Mouse (Mus musculus) hindbrain, embryonic 13.5 days (tissue): ENCODE measurements around the gene Exoc3l4. TPM values are rescaled to one million over a fixed set of nuclear protein-coding genes. Genes with fewer than 3 reads are reported as not detected.

Source experiments
- ATAC-seq: fragments of 200-750 bp; cut with Nextera tagmentation; 2 replicates; pipeline ENCODE4 v1.8.0; 2017; ENCODE audit warnings: moderate TSS enrichment; ENCODE audit not compliant: low FRiP score
- H3K27ac ChIP-seq: fragments of 300-500 bp; sonication (generic); 2 replicates; pipeline ENCODE4 v1.5.1; 2015; ENCODE audit warnings: inconsistent platforms, mild to moderate bottlenecking, moderate library complexity
- H3K27me3 ChIP-seq: fragments of 300-500 bp; sonication (generic); 2 replicates; pipeline ENCODE4 v1.6.1; 2015; ENCODE audit warnings: mild to moderate bottlenecking, inconsistent platforms
- H3K36me3 ChIP-seq: fragments of 300-500 bp; sonication (generic); 2 replicates; pipeline ENCODE4 v1.6.1; 2015; ENCODE audit warnings: mild to moderate bottlenecking, inconsistent platforms
- H3K4me1 ChIP-seq: fragments of 300-500 bp; sonication (generic); replicated peaks from 2 replicates; pipeline ENCODE4 v1.6.1; 2015; ENCODE audit warnings: inconsistent platforms
- H3K4me2 ChIP-seq: fragments of 300-500 bp; sonication (generic); 2 replicates; pipeline ENCODE4 v1.6.1; 2015; ENCODE audit warnings: inconsistent platforms, mild to moderate bottlenecking, moderate library complexity
- H3K4me3 ChIP-seq: fragments of 300-500 bp; sonication (generic); 2 replicates; pipeline ENCODE4 v1.5.1; 2015; ENCODE audit warnings: mild to moderate bottlenecking, inconsistent platforms
- H3K9ac ChIP-seq: fragments of 300-500 bp; sonication (generic); 2 replicates; pipeline ENCODE4 v1.6.1; 2015; ENCODE audit warnings: mild to moderate bottlenecking, inconsistent platforms
- H3K9me3 ChIP-seq: fragments of 300-500 bp; sonication (generic); 2 replicates; pipeline ENCODE4 v1.6.1; 2016; ENCODE audit warnings: inconsistent platforms
- WGBS: fragments of 180-500 bp; shearing (Covaris S2); methylation state at CpG from one replicate; pipeline ENCODE4 v1.1.7; 2015; 5-methylcytosine and 5-hydroxymethylcytosine counted together
- polyA plus RNA-seq: library from polyadenylated mRNA; unstranded; fragments of >200 nt; fragmentation: Nextera tagmentation; extraction: Ambion mirVana; gene quantifications from 2 replicates; pipeline ENCODE4 v1.2.1, GENCODE M21; 2015

Gene Exoc3l4
- polyA plus RNA-seq, 1 experiment from 2014 or later = 2.1 TPM

DNA sequence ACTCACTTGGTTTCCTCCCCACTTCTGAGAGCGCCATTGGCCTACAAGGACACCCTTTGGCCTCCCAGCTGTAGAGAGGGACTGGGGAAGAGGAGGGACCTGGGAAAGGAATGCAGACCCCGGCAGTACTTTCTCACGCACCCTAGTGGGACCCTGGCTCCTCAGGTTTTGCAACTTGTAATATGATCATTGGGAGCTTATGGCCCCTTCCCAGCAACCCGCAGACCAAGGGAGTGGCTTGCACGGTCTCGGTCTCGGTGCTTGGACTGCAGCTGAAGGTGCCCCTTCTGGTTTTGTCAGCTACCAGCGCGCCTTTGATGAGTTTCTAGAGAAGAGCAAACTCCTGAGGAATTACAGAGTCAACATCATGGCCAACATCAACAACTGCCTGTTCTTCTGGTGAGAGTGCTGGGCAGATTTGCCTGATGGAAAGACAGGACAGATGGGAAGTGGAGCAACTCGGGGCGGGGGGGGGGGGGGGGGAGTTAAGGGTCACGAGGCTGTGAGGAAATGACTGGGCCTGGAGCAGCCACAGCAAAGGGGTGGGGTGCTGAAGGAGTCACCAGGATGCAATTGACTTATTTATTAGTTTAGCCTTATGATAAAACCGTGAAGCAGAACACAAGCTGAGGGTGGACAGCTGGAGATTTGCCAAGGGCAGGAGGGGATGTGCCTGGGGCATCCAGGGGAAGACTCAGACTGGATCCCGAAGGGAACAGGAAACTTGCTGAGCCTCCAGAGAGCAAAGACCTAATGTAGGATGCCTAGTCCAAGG is 32.3 kb downstream of the Exoc3l4 start:
- ATAC-seq = no peak
- Histone ChIP-seq H3K9ac (no peak overlapping the region), H3K4me3 (no peak overlapping the region), H3K4me1 (peaks cover 31% of the 10 kb centered on the region), H3K9me3 (no peaks in the 10 kb centered on the region), H3K27ac (no peak overlapping the region), H3K27me3 (peaks cover 97% of the 10 kb centered on the region), H3K4me2 (no peak overlapping the region), H3K36me3 (no peaks in the 10 kb centered on the region)
- WGBS = 16% methylated on average over 13 of the region's 14 CpGs

DNA sequence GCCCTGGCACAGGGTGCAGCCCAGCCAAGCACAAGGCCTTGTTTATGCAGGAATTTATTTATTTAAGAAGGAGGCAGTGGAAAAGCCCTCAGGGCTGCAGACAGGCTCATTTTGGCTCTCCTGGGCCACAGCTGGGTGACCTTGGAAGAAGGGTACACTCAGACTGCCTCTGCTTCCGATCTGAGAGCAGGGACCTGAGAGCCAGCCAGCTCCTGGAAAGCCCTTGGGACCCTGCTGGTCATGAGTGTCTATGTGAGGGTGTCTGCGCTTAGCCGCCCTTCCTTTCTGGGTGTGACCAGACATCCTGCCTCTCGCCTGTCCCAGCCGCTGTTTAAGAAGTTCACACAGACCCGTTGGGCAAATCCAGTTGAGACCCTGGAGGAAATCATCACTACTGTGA is 33.5 kb downstream of the Exoc3l4 start:
- ATAC-seq = no peak
- H3K4me1 ChIP-seq = peaks cover 29% of the 10 kb centered on the region
- H3K9ac ChIP-seq = no peak overlapping the region
- 34% methylated on average over 6 of the region's 6 CpGs for WGBS
- H3K36me3 ChIP-seq = no peaks in the 10 kb centered on the region
- H3K4me3 ChIP-seq = no peak overlapping the region
- H3K27ac ChIP-seq = no peak overlapping the region
- H3K9me3 ChIP-seq = no peaks in the 10 kb centered on the region
- no peak overlapping the region for H3K4me2 ChIP-seq
- peaks cover 96% of the 10 kb centered on the region for H3K27me3 ChIP-seq

DNA sequence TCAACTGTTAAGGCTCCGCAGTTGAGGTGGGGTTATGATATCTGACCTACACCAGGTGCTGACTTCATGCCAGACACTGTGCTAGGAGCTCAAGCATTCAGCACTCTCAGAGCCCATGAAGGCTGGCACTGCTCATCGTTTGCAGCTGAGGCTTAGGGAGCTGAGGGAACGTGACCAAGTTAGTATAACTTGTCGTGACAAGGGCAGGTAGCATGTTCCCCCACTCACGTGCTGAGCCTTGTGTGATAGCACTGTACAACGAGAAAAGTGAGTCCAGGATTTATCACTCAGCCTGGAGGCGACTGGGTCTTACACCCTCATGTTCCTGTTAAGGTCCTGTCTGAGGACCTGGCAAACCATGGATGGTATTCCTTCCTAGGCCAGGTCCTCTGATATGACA is 34.7 kb downstream of the Exoc3l4 start:
- ATAC-seq = no peak
- H3K36me3 ChIP-seq = no peaks in the 10 kb centered on the region
- 82% methylated on average over 7 of the region's 7 CpGs for WGBS
- peaks cover 17% of the 10 kb centered on the region for H3K4me1 ChIP-seq
- H3K9me3 ChIP-seq = no peaks in the 10 kb centered on the region
- H3K4me2 ChIP-seq = no peak overlapping the region
- H3K4me3 ChIP-seq = no peak overlapping the region
- peaks cover 96% of the 10 kb centered on the region for H3K27me3 ChIP-seq
- H3K27ac ChIP-seq = no peak overlapping the region
- H3K9ac ChIP-seq = no peak overlapping the region

DNA sequence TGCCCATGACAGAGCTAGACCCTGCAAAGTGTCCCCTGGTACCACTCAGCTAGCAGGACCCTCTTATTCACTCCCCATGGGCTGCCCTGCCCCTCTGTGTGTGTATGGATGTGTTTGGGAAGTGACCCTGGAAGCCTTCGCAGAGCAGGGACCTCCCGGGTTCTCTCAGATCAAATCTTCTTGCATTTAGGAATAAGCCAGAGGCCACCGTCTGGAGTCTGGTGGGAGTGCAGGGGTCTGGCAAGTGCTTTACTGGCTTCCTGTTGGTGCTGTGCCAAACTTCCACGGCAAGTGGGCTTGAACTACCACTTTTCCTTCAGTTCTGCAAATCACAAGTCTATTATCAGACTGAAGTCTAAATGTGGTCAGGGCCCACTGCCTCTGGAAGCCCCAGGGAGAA is 37.2 kb downstream of the Exoc3l4 start:
- Histone ChIP-seq H3K27ac (no peak overlapping the region), H3K27me3 (peaks cover 86% of the 10 kb centered on the region), H3K4me2 (no peak overlapping the region), H3K9me3 (no peaks in the 10 kb centered on the region), H3K4me3 (no peak overlapping the region), H3K9ac (no peak overlapping the region), H3K36me3 (no peaks in the 10 kb centered on the region), H3K4me1 (peaks cover 10% of the 10 kb centered on the region; the same call in 1 of the 2 replicates)
- no peak for ATAC-seq
- 31% methylated on average over 4 of the region's 4 CpGs for WGBS

DNA sequence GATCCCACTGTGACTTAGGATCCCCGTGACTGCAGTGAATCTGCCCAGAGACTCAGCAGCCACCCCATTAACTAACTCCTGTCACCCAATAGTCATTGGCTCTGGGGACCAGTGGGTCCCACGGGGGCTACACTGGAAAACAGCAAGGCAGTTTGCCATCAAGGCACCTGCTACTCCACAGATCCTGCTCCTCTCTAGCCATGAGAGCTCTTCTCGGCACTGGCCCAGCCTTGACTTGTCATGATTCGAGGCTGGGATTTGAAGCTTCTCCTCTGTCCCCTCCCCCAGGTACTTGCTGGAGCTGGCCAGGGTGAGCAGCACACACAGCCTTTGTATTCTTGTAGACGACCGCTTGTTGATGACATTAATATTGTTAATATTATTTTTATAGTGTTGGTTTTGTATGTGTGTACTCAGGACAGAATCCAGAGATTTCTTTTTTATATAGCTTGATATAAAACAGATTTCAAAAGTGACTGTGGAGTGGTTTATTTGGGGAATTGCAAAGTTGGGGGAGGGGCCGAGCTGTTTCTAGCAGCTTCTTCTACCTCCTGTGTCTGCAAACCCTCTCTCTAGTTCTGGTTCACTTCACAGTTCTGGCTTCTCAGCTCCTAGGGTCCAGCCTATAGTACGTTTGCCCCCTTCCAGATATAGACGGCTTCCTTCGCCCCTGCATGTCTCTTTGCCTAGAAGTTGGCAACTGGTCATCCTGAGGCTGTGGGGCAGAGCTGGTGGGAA is 37.9 kb downstream of the Exoc3l4 start:
- ATAC-seq = no peak
- no peaks in the 10 kb centered on the region for H3K36me3 ChIP-seq
- H3K4me3 ChIP-seq = no peak overlapping the region
- peaks cover 6% of the 10 kb centered on the region; the same call in 1 of the 2 replicates for H3K4me1 ChIP-seq
- H3K27ac ChIP-seq = no peak overlapping the region
- WGBS = 72% methylated on average over 10 of the region's 10 CpGs
- no peak overlapping the region for H3K4me2 ChIP-seq
- H3K27me3 ChIP-seq = peaks cover 82% of the 10 kb centered on the region
- H3K9me3 ChIP-seq = no peaks in the 10 kb centered on the region
- H3K9ac ChIP-seq = no peak overlapping the region

DNA sequence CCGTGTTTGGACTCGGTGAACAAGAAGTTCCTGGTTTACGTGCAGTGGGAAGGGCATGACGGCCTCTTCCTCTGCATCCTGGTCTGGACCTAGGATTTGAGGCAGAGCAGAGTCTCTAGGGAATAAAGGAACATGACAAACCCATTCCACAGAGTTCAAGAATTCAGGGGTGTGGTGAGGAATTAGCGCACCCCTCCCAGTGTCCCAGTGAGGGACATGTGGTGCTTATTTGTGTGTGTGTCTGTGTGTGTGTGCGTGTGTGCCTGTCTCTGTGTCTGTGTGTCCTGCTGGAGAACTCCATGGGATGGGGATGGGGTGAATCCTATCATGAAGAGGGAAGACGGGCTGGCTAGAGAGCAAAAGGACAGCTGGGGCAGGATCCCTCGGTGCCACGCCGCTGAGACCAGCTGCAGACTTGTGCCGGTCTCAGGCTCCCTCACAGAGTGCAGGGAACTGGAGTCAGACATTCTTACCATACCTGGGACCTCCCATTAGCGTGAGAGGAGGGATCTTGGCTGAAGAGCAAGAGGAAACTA is 38.6 kb downstream of the Exoc3l4 start:
- no peak overlapping the region for H3K9ac ChIP-seq
- no peak for ATAC-seq
- peaks cover 81% of the 10 kb centered on the region for H3K27me3 ChIP-seq

DNA sequence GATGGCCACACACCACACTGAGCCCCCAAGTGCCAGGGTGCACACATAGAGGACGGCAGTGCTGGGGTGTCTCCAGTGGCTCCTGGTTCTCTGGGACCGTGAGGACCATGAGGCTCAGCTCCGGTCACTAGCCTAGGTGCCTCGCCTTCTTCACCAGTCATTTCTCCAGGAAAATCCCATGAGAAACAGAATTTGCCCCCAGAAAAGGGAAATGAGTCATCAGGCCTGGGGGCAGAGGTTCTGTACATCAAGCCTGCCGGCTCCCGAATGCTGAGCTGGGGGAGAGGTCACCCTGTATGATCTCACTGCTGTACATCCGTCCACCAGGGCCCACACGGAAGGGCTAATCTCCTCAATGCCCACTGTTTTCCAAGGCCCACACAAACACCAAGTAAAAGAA is 39.0 kb downstream of the Exoc3l4 start:
- WGBS = 64% methylated on average over 8 of the region's 8 CpGs
- Histone ChIP-seq H3K36me3 (no peaks in the 10 kb centered on the region), H3K9me3 (no peaks in the 10 kb centered on the region), H3K4me3 (no peak overlapping the region), H3K27ac (no peak overlapping the region), H3K4me2 (no peak overlapping the region), H3K9ac (no peak overlapping the region), H3K4me1 (0 out of 2 replicates have a peak, but pooled peaks cover 3% of the 10 kb centered on the region), H3K27me3 (peaks cover 79% of the 10 kb centered on the region)
- no peak for ATAC-seq

More for the DNA sequence above, 38.6 kb downstream of the Exoc3l4 start:
- Histone ChIP-seq H3K4me3 (no peak overlapping the region), H3K9me3 (no peaks in the 10 kb centered on the region), H3K4me1 (0 out of 2 replicates have a peak, but pooled peaks cover 2% of the 10 kb centered on the region), H3K27ac (no peak overlapping the region), H3K36me3 (no peaks in the 10 kb centered on the region), H3K4me2 (no peak overlapping the region)
- 70% methylated on average over 12 of the region's 12 CpGs for WGBS

DNA sequence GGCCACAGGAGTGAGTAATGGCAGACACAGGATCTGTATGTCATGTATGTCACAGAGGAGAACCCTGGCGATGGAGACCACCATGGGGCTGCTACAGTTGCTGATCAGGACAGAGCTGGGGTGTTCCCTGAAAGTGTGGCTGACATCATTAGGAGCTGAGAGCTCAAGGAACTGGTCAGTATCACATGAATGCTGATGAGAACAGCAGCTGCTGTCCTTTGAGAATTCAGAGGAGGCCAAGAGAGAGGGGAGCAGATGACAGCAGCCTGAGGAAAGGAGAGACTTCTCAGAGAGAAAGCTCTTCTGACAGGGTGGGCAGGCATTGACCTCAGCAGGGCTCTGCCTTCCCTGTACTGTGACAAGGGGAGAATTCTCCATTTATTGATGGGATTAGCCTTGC is 40.9 kb downstream of the Exoc3l4 start:
- H3K27me3 ChIP-seq = peaks cover 71% of the 10 kb centered on the region
- H3K4me1 ChIP-seq = 0 out of 2 replicates have a peak, but pooled peaks cover 3% of the 10 kb centered on the region
- H3K4me3 ChIP-seq = no peak overlapping the region
- 89% methylated on average over 1 of the region's 1 CpGs for WGBS
- ATAC-seq = no peak
- H3K36me3 ChIP-seq = no peaks in the 10 kb centered on the region
- H3K27ac ChIP-seq = no peak overlapping the region
- H3K4me2 ChIP-seq = no peak overlapping the region
- H3K9ac ChIP-seq = no peak overlapping the region
- H3K9me3 ChIP-seq = no peaks in the 10 kb centered on the region

DNA sequence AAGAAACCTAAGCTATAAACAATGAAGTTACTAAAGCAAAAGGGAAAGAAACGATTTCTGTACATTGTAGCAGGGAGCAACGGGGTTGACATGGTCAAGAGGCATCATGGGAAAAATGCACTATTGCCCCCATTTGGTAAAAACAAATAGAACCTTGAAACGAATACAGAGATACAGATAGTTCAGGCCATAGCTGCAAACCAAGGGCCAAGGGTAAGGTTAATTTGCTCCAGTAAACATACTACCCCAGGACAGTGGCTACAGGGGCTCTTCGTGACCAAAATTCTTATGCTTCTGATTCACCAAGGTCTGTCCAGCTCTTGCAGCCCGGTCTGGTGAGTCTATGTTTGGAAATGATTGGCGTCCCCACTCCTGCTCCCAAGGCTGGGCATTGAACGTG is 46.8 kb downstream of the Exoc3l4 start:
- Histone ChIP-seq H3K9me3 (no peaks in the 10 kb centered on the region), H3K9ac (no peak overlapping the region), H3K4me3 (no peak overlapping the region), H3K27ac (no peak overlapping the region), H3K4me2 (no peak overlapping the region), H3K36me3 (no peaks in the 10 kb centered on the region), H3K4me1 (0 out of 2 replicates have a peak, but pooled peaks cover 3% of the 10 kb centered on the region), H3K27me3 (peaks cover 33% of the 10 kb centered on the region)
- no peak for ATAC-seq
- 86% methylated on average over 7 of the region's 7 CpGs for WGBS

DNA sequence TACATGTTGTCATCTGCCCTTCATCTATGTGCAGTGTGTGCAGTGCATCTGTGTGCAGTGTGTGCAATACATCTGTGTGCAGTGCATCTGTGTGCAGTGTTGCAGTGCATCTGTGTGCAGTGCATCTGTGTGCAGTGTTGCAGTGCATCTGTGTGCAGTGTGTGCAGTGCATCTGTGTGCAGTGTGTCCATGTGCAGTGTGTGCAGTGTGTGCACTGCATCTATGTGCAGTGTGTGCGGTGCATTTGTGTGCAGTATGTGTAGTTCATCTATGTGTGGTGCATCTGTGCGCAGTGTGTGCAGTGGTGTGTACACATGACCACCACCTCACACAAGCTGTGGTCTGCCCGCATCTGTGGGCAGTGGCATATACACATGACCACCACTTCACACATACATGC is 49.6 kb downstream of the Exoc3l4 start:
- ATAC-seq = no peak
- Histone ChIP-seq H3K4me2 (no peak overlapping the region), H3K4me3 (no peak overlapping the region), H3K9me3 (no peaks in the 10 kb centered on the region), H3K36me3 (no peaks in the 10 kb centered on the region), H3K4me1 (no peaks in the 10 kb centered on the region), H3K9ac (no peak overlapping the region), H3K27me3 (peaks cover 32% of the 10 kb centered on the region; the same call in 1 of the 2 replicates), H3K27ac (no peak overlapping the region)
- WGBS = 96% methylated on average over 3 of the region's 3 CpGs

DNA sequence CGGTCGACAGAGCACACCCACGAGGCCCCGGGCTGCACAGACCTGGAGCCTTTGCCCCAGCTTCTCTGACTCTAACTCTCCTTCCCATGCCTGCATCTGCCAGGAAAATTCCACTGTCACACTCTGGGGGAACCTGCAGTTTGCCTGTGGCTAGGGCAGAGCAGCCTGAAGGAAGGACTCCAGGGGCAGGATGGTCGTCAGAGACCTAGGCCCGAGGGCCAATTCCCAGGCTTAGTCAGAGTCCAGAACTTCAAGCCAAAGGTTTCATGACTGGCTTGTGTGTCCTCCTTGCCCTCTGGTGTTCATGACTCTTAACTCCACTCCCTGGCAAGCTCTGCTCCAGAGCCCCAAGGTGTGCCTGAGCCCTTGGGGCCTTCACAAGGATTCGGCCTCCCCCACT is 51.4 kb downstream of the Exoc3l4 start:
- H3K36me3 ChIP-seq = no peaks in the 10 kb centered on the region
- no peak overlapping the region for H3K4me2 ChIP-seq
- H3K4me1 ChIP-seq = 0 out of 2 replicates have a peak, but pooled peaks cover 5% of the 10 kb centered on the region
- H3K4me3 ChIP-seq = no peak overlapping the region
- no peak for ATAC-seq
- 60% methylated on average over 7 of the region's 7 CpGs for WGBS
- no peak overlapping the region for H3K27ac ChIP-seq
- peaks cover 22% of the 10 kb centered on the region; the same call in 1 of the 2 replicates for H3K27me3 ChIP-seq
- no peaks in the 10 kb centered on the region for H3K9me3 ChIP-seq
- H3K9ac ChIP-seq = no peak overlapping the region

DNA sequence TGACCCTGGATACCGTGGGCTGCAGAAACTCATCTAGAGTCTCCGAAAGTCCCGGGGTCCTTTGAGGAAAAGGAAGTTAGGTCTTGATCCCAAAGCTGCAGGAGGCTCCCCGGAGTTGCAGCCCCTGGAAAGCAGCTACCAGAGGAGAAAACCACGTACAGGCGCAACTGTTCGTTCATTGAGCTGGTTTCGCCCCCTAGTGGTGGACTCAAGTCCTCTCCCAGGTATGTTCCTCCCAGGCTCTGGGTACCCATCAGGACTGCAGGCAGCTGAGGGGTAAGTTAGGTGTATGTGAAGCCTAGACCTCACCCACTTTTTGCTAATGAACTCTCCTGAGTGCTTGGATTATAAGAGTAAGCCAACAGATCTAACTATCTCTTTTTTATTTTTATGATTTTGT is 52.7 kb downstream of the Exoc3l4 start:
- Histone ChIP-seq H3K36me3 (no peaks in the 10 kb centered on the region), H3K27ac (no peak overlapping the region), H3K4me1 (0 out of 2 replicates have a peak, but pooled peaks cover 10% of the 10 kb centered on the region), H3K27me3 (peaks cover 25% of the 10 kb centered on the region; the same call in 1 of the 2 replicates), H3K4me2 (no peak overlapping the region), H3K9me3 (no peaks in the 10 kb centered on the region), H3K9ac (no peak overlapping the region), H3K4me3 (no peak overlapping the region)
- ATAC-seq = no peak
- WGBS = 6% methylated on average over 8 of the region's 8 CpGs
